Mouse (Mus musculus): ENCODE results near the gene Psmd13. TPM values are rescaled to one million over a fixed set of nuclear protein-coding genes. Genes with fewer than 3 reads are reported as not detected.

Gene Psmd13
- total RNA-seq (2015) (85.9 and 103 TPM in 2 replicates), total RNA-seq (2017) (197 and 208 TPM in 2 replicates)

GRCm38 (mm10) chr7:140881696-140882468 lies at the start of gene Psmd13, which contains the start of gene Sirt3:
Gene Psmd13, plus strand, starts transcription at chr7:140881968.
Gene Sirt3, minus strand, starts transcription at chr7:140882309.
- ATAC-seq (replicated peaks; ENCODE audit: poor library complexity): peak; percentile 82

- no peak for ATAC-seq (replicated peaks; ENCODE audit: poor library complexity)
Measured at GRCm38 (mm10) chr7:140833341-140833740, 48.4 kb upstream of the Psmd13 start.

GRCm38 (mm10) chr7:140834968-140835757 lies 46.6 kb upstream of the Psmd13 start, which contains the start of gene Urah:
Gene Urah, plus strand, starts transcription at chr7:140835018.
- ATAC-seq (replicated peaks; ENCODE audit: poor library complexity): no peak

GRCm38 (mm10) chr7:140835758-140836087 lies 46.0 kb upstream of the Psmd13 start:
- no peak for ATAC-seq (replicated peaks; ENCODE audit: poor library complexity)

- no peak for ATAC-seq (replicated peaks; ENCODE audit: poor library complexity)
Measured at GRCm38 (mm10) chr7:140836243-140837115, 45.3 kb upstream of the Psmd13 start.

- ATAC-seq (replicated peaks; ENCODE audit: poor library complexity): no peak
Measured at GRCm38 (mm10) chr7:140839556-140839955, 42.2 kb upstream of the Psmd13 start.

- no peak for ATAC-seq (replicated peaks; ENCODE audit: poor library complexity)
Measured at GRCm38 (mm10) chr7:140840750-140841735, 40.7 kb upstream of the Psmd13 start.

GRCm38 (mm10) chr7:140843806-140844205 lies 38.0 kb upstream of the Psmd13 start:
- no peak for ATAC-seq (replicated peaks; ENCODE audit: poor library complexity)

- peak; percentile 96 for ATAC-seq (replicated peaks; ENCODE audit: poor library complexity)
Measured at GRCm38 (mm10) chr7:140844905-140845665, 36.7 kb upstream of the Psmd13 start, which contains the start of gene Scgb1c1. Gene Scgb1c1, plus strand, starts transcription at chr7:140845547.

GRCm38 (mm10) chr7:140845683-140846082 lies 36.1 kb upstream of the Psmd13 start:
- no peak for ATAC-seq (replicated peaks; ENCODE audit: poor library complexity)

- ATAC-seq (replicated peaks; ENCODE audit: poor library complexity): no peak
Measured at GRCm38 (mm10) chr7:140846676-140847075, 35.1 kb upstream of the Psmd13 start.

- ATAC-seq (replicated peaks; ENCODE audit: poor library complexity): no peak
Measured at GRCm38 (mm10) chr7:140847755-140848580, 33.8 kb upstream of the Psmd13 start, which contains the start of gene Odf3. Gene Odf3, plus strand, starts transcription at chr7:140847805.

- no peak for ATAC-seq (replicated peaks; ENCODE audit: poor library complexity)
Measured at GRCm38 (mm10) chr7:140848591-140848990, 33.2 kb upstream of the Psmd13 start.

- ATAC-seq (replicated peaks; ENCODE audit: poor library complexity): no peak
Measured at GRCm38 (mm10) chr7:140851916-140852315, 29.9 kb upstream of the Psmd13 start.

GRCm38 (mm10) chr7:140853386-140853785 lies 28.4 kb upstream of the Psmd13 start:
- no peak for ATAC-seq (replicated peaks; ENCODE audit: poor library complexity)

GRCm38 (mm10) chr7:140854483-140854882 lies 27.3 kb upstream of the Psmd13 start:
- ATAC-seq (replicated peaks; ENCODE audit: poor library complexity): no peak

- ATAC-seq (replicated peaks; ENCODE audit: poor library complexity): no peak
Measured at GRCm38 (mm10) chr7:140855181-140855580, 26.6 kb upstream of the Psmd13 start.

Data from megakaryocyte progenitor cell, adult 5-6 weeks (primary cell).